Mouse (Mus musculus) heart, postnatal 0 days (tissue): ENCODE results near the gene Mtss1l.

Experiments
- CTCF ChIP-seq: IDR thresholded peaks from 2 replicates; pipeline ENCODE4 v1.5.1; 2016; ENCODE audit warnings: antibody characterized with exemption, control low read depth, low read depth
- EP300 ChIP-seq: IDR thresholded peaks from 2 replicates; pipeline ENCODE4 v1.6.1; 2016; ENCODE audit warnings: antibody characterized with exemption, low read depth

DNA sequence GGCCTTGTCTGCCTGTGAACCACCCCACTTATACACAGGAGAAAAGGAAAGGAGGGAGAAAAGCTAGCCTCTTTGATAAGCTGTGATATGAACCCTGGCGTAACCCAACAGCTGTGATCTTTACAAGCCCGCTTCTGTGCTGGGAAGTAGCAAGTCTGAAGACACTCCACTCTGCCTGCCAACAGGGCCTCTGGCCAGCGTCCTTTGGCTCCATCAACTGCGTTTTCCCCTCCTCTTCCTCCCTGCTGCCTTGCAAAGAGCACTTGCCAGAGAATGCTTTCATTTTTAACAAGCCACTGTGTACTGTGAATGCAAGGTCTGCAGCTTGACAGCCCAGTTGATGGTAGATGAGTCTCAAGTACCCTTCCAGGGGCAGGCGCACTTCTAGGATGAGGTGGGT is 33.5 kb upstream of the Mtss1l start:
- no peak for TF ChIP-seq EP300
- TF ChIP-seq CTCF: no peak
